Mouse (Mus musculus): ENCODE results near the gene Ntf3.

Ntf3 gene

GRCm38 (mm10) chr6:126166548-126167207 is at the start of gene Ntf3:
Gene Ntf3 (minus strand): TSS chr6:126166910.
- no peak for DNase-seq (ENCODE audit: low read depth, low spot score)

- DNase-seq (ENCODE audit: low read depth, low spot score), result no peak
Observed at GRCm38 (mm10) chr6:126213330-126213729, 46.6 kb upstream of the Ntf3 start.

DNA sequence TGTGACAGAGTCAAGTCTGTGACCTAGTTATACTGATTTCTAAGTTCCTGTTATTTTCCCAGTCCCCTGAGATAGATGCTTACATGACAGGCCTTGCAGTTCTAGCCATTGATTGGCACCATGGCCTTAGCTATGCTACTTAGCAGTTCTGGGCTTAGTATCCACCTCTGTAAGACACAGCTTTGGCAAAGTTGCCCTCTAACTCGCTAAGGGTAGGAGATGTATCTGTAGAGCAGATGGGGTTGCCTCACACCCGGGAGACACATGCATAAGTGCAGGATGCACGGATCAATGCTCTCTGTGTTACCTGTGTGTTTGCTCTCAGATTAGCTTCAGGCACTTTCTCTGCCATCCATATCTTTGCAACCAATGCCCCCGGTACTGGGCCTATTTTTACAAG is 36.7 kb upstream of the Ntf3 start:
- no peak for DNase-seq (ENCODE audit: low read depth, low spot score)

GRCm38 (mm10) chr6:126202959-126203358 is 36.2 kb upstream of the Ntf3 start:
- DNase-seq (ENCODE audit: low read depth, low spot score), result peak; percentile 10

DNA sequence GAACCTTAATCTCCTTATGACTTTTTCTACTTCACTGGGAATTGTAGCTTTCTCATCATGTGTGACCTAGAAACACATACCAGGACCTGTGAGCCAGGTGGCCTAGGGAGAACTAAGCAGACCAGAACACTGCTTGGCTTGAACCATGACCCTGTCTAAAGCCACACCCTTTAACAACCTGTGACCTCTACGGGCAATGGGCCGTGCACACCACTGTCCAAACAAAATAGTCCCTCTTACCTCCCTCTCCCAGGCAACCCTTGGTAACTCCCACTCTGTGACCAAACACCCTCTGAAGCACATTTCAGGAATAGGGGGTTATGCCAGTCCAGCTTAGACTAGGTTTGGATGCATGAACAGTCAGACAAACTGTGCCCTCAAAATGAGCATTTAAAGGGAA is 35.0 kb upstream of the Ntf3 start:
- DNase-seq (ENCODE audit: low read depth, low spot score), result no peak

DNA sequence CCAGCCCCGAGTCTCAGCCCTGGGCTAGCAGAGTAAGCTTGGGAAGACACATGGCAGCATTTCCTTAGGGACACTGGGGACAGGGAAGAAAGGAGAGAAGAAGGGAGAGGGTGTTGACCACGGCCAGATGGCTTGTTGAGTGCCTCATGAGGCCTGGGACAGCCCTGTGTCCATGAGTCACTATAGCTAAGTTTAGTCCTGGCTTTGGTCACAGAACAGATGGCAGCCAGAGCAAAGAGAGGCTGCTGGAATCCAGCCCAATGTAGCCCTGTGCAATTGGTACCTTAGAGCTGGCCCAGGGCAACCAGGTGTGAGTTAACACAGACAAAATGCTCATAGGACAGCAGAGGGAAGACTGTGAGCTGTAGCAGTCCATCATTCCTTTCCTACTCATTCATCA is 33.2 kb upstream of the Ntf3 start:
- no peak for DNase-seq (ENCODE audit: low read depth, low spot score)

GRCm38 (mm10) chr6:126194760-126195159 is 28.1 kb upstream of the Ntf3 start:
- DNase-seq (ENCODE audit: low read depth, low spot score), result no peak

DNA sequence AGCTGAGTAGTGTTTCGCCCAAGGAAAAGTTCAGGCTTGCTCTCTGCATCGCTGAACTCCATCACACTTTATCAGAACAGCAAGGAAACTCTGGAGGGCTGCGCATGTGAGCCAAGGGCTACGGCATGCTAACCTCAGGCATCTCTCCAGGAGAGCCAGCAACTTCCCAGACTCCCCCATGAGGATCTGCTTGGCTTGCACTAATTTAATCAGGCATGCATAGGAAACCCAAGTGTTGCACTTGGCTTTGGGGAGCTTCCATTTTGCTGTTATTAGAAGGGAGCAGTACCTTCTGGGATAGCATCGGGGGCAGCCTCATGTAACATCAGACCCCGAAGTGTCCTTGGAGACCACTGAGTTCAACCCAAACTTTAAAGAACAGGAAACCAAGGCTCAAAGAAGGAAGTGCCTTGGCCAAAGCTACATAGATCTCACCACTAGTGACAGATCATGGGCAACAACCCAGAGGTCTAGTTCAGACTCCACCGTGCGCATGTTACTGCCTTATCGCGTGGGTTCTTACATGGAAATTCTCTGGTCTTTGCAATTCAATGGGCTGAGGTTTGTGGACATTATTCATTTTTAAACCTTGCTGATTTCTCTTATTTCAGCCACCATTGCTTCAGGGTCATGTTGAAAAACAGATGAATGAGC is 23.6 kb upstream of the Ntf3 start:
- DNase-seq (ENCODE audit: low read depth, low spot score), result no peak

GRCm38 (mm10) chr6:126187400-126187799 is 20.7 kb upstream of the Ntf3 start:
- no peak for DNase-seq (ENCODE audit: low read depth, low spot score)

GRCm38 (mm10) chr6:126186116-126186515 is 19.4 kb upstream of the Ntf3 start:
- no peak for DNase-seq (ENCODE audit: low read depth, low spot score)

DNA sequence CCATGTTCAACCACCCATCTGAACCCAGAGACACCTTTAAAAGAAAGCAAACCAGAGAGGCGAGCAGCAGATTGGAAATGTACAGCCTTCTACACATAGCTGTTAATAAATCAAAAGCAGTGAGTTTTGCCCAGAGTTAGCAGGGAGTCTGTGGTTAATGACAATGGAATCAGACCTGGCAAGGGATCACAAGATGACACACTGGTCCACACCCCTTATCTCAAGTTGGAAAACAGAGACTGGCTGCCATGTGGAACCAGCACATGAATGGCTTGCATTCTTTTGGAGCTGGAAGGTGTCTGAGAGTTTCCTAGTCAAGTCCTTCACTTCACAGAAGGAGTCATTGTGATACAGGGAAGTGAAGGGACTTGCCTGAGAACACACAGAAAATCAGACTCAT is 5.4 kb upstream of the Ntf3 start:
- peak; percentile 67 for DNase-seq (ENCODE audit: low read depth, low spot score)

GRCm38 (mm10) chr6:126170772-126171171 is 4.1 kb upstream of the Ntf3 start:
- no peak for DNase-seq (ENCODE audit: low read depth, low spot score)

DNA sequence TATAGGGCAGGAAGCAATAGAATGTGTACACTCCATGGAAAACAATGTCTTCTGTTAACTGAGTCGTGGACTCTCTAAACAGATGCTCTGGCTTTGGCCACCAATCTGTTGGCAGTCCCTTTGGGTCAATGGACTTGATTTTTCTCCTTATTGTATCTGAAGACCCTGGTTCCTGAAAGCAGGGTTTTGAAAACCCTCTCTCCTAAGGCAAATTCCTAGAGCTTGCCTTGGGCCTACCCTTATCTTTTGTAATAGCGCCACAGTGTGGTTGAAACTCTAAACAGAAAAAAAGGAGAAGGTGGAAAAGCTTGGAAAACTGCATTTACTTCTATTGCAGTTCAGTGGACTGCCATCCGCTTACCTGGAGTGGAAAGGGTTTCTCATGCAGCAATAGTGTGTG is 1.0 kb upstream of the Ntf3 start:
- DNase-seq (ENCODE audit: low read depth, low spot score), result peak; percentile 27

DNA sequence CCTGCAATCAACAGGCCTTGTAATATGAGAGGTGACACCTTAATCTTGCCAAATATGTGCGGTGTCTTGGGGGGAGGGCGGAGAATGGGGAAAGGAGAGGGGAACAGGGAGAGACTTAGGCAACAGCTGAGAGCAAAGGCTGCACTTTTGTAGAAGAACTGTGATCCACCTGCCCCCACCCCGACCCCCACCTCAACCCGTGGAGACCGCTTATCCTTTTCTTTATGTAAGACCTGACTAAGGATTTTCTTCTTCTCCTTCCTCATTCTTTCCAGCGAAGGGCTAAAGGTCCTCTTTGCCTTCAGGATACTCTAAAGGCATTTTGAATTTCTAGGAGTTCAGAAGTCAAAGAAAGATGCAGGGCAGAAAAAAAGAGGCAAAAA is 489 bp upstream of the Ntf3 start:
- no peak for DNase-seq (ENCODE audit: low read depth, low spot score)

DNA sequence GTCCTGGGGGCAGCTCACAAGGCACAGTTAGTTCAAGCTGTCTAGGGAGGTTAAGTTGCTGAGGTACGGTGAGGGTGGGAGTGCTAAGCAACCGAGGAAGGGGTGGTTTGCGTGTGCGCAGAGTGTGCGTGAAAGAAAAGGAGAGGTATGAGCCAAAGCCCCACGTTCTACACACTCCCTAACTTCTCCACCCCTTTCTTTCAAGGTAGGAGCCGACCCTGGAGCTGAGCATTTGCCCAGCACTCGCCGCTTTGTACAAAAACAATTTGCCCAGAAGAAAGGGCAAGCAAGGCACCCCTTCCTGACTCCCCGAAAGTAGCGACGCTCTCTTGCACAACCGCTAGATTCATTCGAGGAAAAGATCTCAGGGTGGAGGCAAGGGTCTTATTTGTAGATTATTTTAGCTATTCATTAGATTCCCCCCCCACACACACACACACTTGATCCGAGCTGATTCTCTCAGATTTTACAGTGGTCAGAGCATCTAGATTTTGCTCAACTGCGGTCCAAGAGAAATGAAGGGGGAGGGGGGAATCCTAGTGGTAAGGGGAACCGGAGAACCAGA is 1.0 kb downstream of the Ntf3 start:
- no peak for DNase-seq (ENCODE audit: low read depth, low spot score)

DNA sequence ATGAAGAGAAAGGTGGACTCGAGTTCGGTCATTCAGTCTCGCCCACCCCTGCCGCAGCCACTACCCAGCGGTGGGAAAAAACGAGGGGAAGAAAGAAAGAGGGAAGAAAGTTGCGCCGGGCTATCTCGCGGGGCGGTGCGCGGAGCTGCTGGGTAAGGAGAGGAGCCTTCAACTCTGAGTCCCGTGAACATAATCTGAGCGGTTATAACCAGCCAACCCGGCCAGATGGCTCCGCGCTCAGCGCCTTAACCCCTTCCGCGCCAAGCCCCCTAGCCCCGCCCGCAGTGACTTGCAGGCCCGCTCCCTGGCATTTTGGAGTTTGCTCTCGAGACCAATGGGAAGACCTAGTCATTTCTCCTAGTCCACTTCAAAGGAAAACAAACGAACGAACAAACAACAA is 1.9 kb downstream of the Ntf3 start:
- no peak for DNase-seq (ENCODE audit: low read depth, low spot score)

DNA sequence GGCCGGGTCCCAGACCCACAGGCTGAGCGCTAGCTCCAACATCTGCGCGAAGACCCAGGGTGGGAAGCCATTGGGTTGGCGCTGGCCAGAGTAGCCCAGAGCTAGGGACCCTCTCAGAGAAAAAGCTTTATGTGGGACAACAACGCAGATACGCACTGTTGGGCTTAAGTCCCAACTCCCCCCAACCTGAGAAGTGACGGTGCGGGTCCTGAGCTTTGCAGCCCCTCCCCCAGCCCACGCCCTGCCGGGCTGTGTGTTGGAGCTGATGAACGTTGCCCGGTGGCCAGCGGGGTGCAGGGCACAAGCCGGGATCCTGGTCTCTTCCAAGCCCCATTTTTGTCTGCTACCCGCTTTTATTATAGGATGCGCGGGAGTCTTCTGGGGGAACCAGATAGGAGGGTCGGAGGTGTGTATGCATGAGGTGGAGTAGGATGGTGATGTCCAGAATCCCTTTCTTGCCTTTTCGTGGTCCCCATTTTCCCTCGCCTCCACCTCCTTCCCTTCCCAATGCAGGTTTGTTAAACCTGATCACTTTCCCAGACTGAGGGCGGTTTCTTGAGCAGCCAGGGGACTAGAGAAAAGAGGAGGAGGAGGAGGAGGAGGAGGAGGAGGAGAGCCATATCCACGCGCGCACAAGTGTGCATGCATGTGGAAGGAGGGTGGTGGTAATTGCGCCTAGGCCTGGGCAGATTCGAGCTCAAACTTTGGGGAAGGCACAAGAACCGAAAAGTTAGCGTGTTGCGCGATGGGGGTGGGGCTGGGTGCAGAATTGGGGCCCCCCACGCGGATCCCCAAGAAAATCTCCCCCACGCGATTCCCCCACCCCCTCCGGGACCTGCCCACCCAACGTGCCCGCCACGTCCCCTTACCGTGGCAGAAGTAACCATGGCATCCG is 2.6 kb downstream of the Ntf3 start:
- DNase-seq (ENCODE audit: low read depth, low spot score), result no peak

DNA sequence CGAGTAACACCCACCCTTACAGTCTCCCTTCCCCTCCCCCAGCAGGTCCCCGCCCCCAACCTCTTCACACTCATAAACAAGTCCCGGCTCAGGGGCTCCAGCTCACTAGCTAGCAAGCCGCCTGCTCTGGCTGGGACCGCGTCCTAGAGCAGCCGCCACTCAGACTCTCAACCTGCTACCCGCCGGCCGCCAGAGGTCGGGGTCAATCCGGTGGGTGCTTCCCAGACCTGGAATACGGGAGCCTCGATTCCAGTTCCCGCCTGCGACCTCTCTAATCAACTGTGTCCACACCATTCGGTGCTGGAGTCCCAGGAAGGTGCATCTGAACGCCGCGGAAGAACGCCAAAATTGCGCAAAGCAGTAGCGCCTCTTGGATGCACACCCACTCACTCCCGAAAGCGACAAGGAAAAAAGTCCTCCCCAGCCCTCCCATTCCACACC is 3.5 kb downstream of the Ntf3 start:
- no peak for DNase-seq (ENCODE audit: low read depth, low spot score)

- no peak for DNase-seq (ENCODE audit: low read depth, low spot score)
Observed at GRCm38 (mm10) chr6:126162351-126162758, 4.4 kb downstream of the Ntf3 start.

DNA sequence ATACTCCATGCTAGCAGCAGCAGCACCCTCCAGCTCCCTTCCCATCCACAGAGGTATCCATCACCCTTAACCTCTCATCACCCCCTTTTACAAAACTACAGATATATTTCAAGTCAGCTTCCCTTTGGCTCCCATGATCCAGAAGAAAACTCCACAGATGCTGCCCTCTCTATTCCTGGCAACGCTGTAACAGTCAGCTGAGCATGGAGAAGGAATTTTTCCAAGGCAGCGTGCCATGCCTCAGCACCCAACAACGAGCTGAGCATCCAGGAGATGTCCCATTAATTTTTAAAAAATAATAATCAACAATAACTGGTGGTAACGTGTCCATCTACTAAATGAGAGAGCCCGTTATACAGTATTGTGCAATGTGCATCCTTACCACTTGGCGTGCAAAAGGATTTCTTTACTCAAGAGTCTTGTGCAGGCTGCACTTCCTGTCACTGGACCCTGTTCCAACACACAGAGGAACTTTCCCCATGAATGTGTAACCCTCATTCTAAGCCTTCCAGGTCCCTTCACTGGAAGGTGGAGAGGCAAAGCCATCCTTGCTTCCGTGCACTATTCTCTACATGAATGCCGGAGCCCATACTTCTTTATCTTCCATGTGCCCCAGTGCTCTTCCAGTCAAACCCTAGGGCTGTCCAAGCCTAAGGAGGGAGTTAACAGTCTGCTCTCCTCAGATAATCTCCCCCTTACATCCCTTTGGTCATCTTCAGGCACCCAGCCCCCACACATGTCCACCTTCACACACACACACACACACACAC is 5.0 kb downstream of the Ntf3 start:
- DNase-seq (ENCODE audit: low read depth, low spot score), result no peak

GRCm38 (mm10) chr6:126160067-126160411 is 6.7 kb downstream of the Ntf3 start:
- DNase-seq (ENCODE audit: low read depth, low spot score), result no peak

Data from 3T3-L1 (cell line).